ENCODE assay signal across 9 mouse cellular contexts in the genomic region with DNA sequence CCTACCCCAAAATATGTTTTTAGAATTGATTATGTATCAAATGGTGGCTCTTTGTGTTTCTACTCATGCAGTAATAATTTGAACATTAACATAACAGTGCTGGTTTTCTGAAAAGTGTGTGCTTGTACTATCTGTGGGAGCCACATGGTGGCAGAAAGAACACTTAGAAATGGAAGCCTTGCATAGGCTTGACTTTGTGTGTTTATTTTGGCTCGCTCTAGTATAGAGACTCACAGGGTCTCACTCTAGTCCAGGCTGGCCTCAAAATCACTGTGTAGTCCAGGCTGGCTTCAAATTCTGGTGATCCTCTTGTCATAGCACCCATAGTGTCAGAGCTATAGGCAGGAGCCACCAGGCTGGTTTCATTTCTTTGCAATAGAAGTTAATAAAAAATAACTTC. TPM values are rescaled to one million over a fixed set of nuclear protein-coding genes. Genes with fewer than 3 reads are reported as not detected.
A peak's percentile ranks its signal among the peaks of the same experiment; 100 is the strongest.
DNase-seq lines count a peak whose midpoint lies in the region; ATAC-seq and TF ChIP-seq lines count a peak whose summit lies in the region.
"Had no signal": no experiment of that assay in that cellular context is flagged by ENCODE, and none has a peak within 500 bp of the region (broad histone marks: within the 10 kb centered on the region; RNA-seq: fewer than 3 reads in every experiment).

No protein-coding gene starts in this region.

- no peaks in the 10 kb centered on the region for H3K27me3 ChIP-seq in heart, embryonic 15.5 days
- no peaks in the 10 kb centered on the region for H3K27me3 ChIP-seq in lung, postnatal 0 days (replicated peaks; ENCODE audit: insufficient read depth, low read length)

- H3K4me2 ChIP-seq in heart, embryonic 15.5 days: no peak overlapping the region
- H3K4me2 ChIP-seq in lung, postnatal 0 days (replicated peaks; ENCODE audit: low read depth, low read length): no peak overlapping the region

- H3K9ac ChIP-seq in heart, embryonic 15.5 days: no peak overlapping the region
- no peak overlapping the region for H3K9ac ChIP-seq in lung, postnatal 0 days (replicated peaks; ENCODE audit: low read depth)

- no peaks in the 10 kb centered on the region for H3K9me3 ChIP-seq in heart, embryonic 15.5 days (replicated peaks)
- no peaks in the 10 kb centered on the region for H3K9me3 ChIP-seq in lung, postnatal 0 days (ENCODE audit: low read length)

- H3K27ac ChIP-seq in heart, embryonic 15.5 days: no peak overlapping the region
- peak overlapping the region; percentile 44; the same call in 1 of the 2 replicates for H3K27ac ChIP-seq in lung, postnatal 0 days (ENCODE audit: low read length)

- H3K36me3 ChIP-seq in heart, embryonic 15.5 days: no peaks in the 10 kb centered on the region
- H3K36me3 ChIP-seq in lung, postnatal 0 days (ENCODE audit: insufficient read depth, low read length): no peaks in the 10 kb centered on the region

- ATAC-seq in heart, embryonic 15.5 days (replicated peaks; ENCODE audit: insufficient number of reproducible peaks, insufficient read depth, low FRiP score, low read depth): peak; percentile 63; the same call in 1 of the 2 replicates
- ATAC-seq in lung, postnatal 0 days: peak; percentile 62

- H3K4me3 ChIP-seq in heart, embryonic 15.5 days: no peak overlapping the region
- no peak overlapping the region for H3K4me3 ChIP-seq in lung, postnatal 0 days (ENCODE audit: low read depth, low read length)

- intact Hi-C loops in heart, postnatal 25 days (cut with DNase I): loop anchor here (2.0 kb wide), 1 partner anchor 84 kb away; the partner anchor contains the start of gene Ranbp2

- peak; percentile 78 for TF ChIP-seq CTCF in lung, postnatal 0 days (IDR thresholded peaks at IDR 0.05)

- peak; percentile 29; the same call in 1 of the 2 replicates for TF ChIP-seq EP300 in lung, postnatal 0 days (IDR thresholded peaks at IDR 0.05)

- WGBS in heart, embryonic 15.5 days: 19% methylated on average over 1 of the region's 1 CpGs
- WGBS in lung, postnatal 0 days: 6% methylated on average over 1 of the region's 1 CpGs

- DNase-seq in heart, postnatal 25 days (ENCODE audit: low spot score): no peak
- DNase-seq in CD4-positive helper T cell, adult 2 months (ENCODE audit: low read depth, low spot score): peak; percentile 47
- peak; percentile 59 for DNase-seq in adipocyte (ENCODE audit: low spot score)
- DNase-seq in lung, postnatal 0 days (ENCODE audit: low spot score): peak; percentile 86
- no peak for DNase-seq in layer of hippocampus, adult 11-12 months (ENCODE audit: low spot score)
- no peak for DNase-seq in urinary bladder, postnatal 14 days (ENCODE audit: low spot score)
- DNase-seq in T-cell, adult 2 months (ENCODE audit: low spot score): no peak
- DNase-seq: adrenal gland, postnatal 25 days had no signal

- H3K4me1 ChIP-seq in heart, embryonic 15.5 days (replicated peaks): peaks cover 33% of the 10 kb centered on the region
- H3K4me1 ChIP-seq in lung, postnatal 0 days (ENCODE audit: insufficient read depth, low read depth, low read length): peaks cover 20% of the 10 kb centered on the region; the same call in 1 of the 2 replicates

RNA-seq across cellular contexts. Expression of gene Lims1, which starts 39.5 kb away (rescaled TPM):
- polyA plus RNA-seq in heart, embryonic 15.5 days (2015; fragmentation: Nextera tagmentation; extraction: Ambion mirVana): 168 and 183 TPM in 2 replicates
- total RNA-seq in heart, postnatal 25 days (2021): 100 to 1,000 TPM; 168 to 192 TPM
- polyA plus RNA-seq in lung, postnatal 0 days (2015; fragmentation: Nextera tagmentation; extraction: Ambion mirVana): 314 and 322 TPM in 2 replicates

Comparison
In these comparisons a context has a peak if more than half of its experiments do, and no peak if none do; other contexts are left out.
1. DNase-seq: peak in CD4-positive helper T cell, adult 2 months (single experiment), adipocyte (single experiment) and lung, postnatal 0 days (single experiment); none in heart, postnatal 25 days (single experiment), layer of hippocampus, adult 11-12 months (single experiment), urinary bladder, postnatal 14 days (single experiment) and T-cell, adult 2 months (single experiment).